Comparison of ENCODE assay signal across 12 mouse cellular contexts in genomic region chr5:109552116-109552515, GRCm38 (mm10). TPM values are rescaled to one million over a fixed set of nuclear protein-coding genes. Genes with fewer than 3 reads are reported as not detected.
DNase-seq lines count a peak whose midpoint lies in the region; ATAC-seq and TF ChIP-seq lines count a peak whose summit lies in the region.
"Had no signal": no experiment of that assay in that cellular context is flagged by ENCODE, and none has a peak within 500 bp of the region (broad histone marks: within the 10 kb centered on the region; RNA-seq: fewer than 3 reads in every experiment).

No protein-coding gene starts in this region.

- WGBS in liver, postnatal 0 days (ENCODE audit: insufficient replicate concordance) = 86% methylated on average over 10 of the region's 13 CpGs
- 81% methylated on average over 12 of the region's 13 CpGs for WGBS in liver, embryonic 11.5 days
- WGBS in neural tube, embryonic 15.5 days = 86% methylated on average over 9 of the region's 13 CpGs

- no peak overlapping the region for H3K9ac ChIP-seq in liver, postnatal 0 days (replicated peaks)
- no peak overlapping the region for H3K9ac ChIP-seq in liver, embryonic 11.5 days (ENCODE audit: low read depth, low read length)
- no peak overlapping the region for H3K9ac ChIP-seq in neural tube, embryonic 15.5 days (replicated peaks)
- H3K9ac ChIP-seq: kidney, embryonic 15.5 days had no signal

- peaks cover 4% of the 10 kb centered on the region; the same call in 1 of the 2 replicates for H3K36me3 ChIP-seq in liver, postnatal 0 days (replicated peaks; ENCODE audit: insufficient read depth, low read length)
- H3K36me3 ChIP-seq in liver, embryonic 11.5 days (ENCODE audit: control insufficient read depth, insufficient read depth, low read length) = peaks cover 29% of the 10 kb centered on the region
- peaks cover 23% of the 10 kb centered on the region for H3K36me3 ChIP-seq in neural tube, embryonic 15.5 days

- peak; percentile 47 for DNase-seq in cerebellum, adult 11-12 months
- no peak for DNase-seq in cerebellum, adult 8-10 months
- peak; percentile 22 for DNase-seq in liver, postnatal 0 days
- no peak for DNase-seq in liver, embryonic 11.5 days (ENCODE audit: low spot score)
- DNase-seq in CD4-positive helper T cell, adult 2 months (ENCODE audit: low read depth, low spot score) = peak; percentile 68
- peak; percentile 52 for DNase-seq in induced T-regulatory cell, adult 2 months (ENCODE audit: low read depth)
- DNase-seq: thymus, adult 18-20 months had no signal

- no peak overlapping the region for H3K27ac ChIP-seq in liver, postnatal 0 days (ENCODE audit: low read depth)
- no peak overlapping the region for H3K27ac ChIP-seq in liver, embryonic 11.5 days (ENCODE audit: low read depth, low read length)
- H3K27ac ChIP-seq in neural tube, embryonic 15.5 days (replicated peaks) = no peak overlapping the region
- H3K27ac ChIP-seq: hindbrain, embryonic 10.5 days; kidney, embryonic 15.5 days; midbrain, embryonic 10.5 days had no signal

- TF ChIP-seq CTCF in liver, postnatal 0 days (IDR thresholded peaks at IDR 0.05; ENCODE audit: low read depth) = no peak

- no peak overlapping the region for H3K4me3 ChIP-seq in liver, postnatal 0 days (ENCODE audit: low read depth, low read length)
- no peak overlapping the region for H3K4me3 ChIP-seq in liver, embryonic 11.5 days (ENCODE audit: low read depth, low read length)
- no peak overlapping the region for H3K4me3 ChIP-seq in neural tube, embryonic 15.5 days (replicated peaks)
- H3K4me3 ChIP-seq: hindbrain, embryonic 10.5 days; kidney, embryonic 15.5 days; midbrain, embryonic 10.5 days had no signal

- no peak for ATAC-seq in liver, postnatal 0 days
- no peak for ATAC-seq in liver, embryonic 11.5 days (replicated peaks; ENCODE audit: low FRiP score)
- ATAC-seq in megakaryocyte progenitor cell, adult 5-6 weeks (replicated peaks; ENCODE audit: poor library complexity) = no peak
- ATAC-seq in neural tube, embryonic 15.5 days (ENCODE audit: low FRiP score) = no peak

- no peak for TF ChIP-seq EP300 in liver, postnatal 0 days (IDR thresholded peaks at IDR 0.05; ENCODE audit: low read depth)

- no peak overlapping the region for H3K4me2 ChIP-seq in liver, postnatal 0 days (ENCODE audit: low read depth, low read length)
- no peak overlapping the region for H3K4me2 ChIP-seq in liver, embryonic 11.5 days
- H3K4me2 ChIP-seq in neural tube, embryonic 15.5 days = no peak overlapping the region
- H3K4me2 ChIP-seq: kidney, embryonic 15.5 days had no signal

- peaks cover 49% of the 10 kb centered on the region for H3K9me3 ChIP-seq in liver, postnatal 0 days (ENCODE audit: low read length)
- peaks cover 49% of the 10 kb centered on the region for H3K9me3 ChIP-seq in liver, embryonic 11.5 days (ENCODE audit: control insufficient read depth, low read length)
- peaks cover 5% of the 10 kb centered on the region; the same call in 1 of the 2 replicates for H3K9me3 ChIP-seq in neural tube, embryonic 15.5 days (replicated peaks)

- H3K27me3 ChIP-seq in liver, postnatal 0 days (ENCODE audit: insufficient read depth, low read length) = no peaks in the 10 kb centered on the region
- no peaks in the 10 kb centered on the region for H3K27me3 ChIP-seq in liver, embryonic 11.5 days (replicated peaks; ENCODE audit: control insufficient read depth, insufficient read depth, low read length)
- H3K27me3 ChIP-seq in neural tube, embryonic 15.5 days (replicated peaks) = no peaks in the 10 kb centered on the region
- H3K27me3 ChIP-seq: kidney, embryonic 15.5 days had no signal

- H3K4me1 ChIP-seq in liver, postnatal 0 days (ENCODE audit: insufficient read depth) = no peaks in the 10 kb centered on the region
- H3K4me1 ChIP-seq in liver, embryonic 11.5 days (replicated peaks; ENCODE audit: control insufficient read depth, insufficient read depth, low read length) = no peaks in the 10 kb centered on the region
- H3K4me1 ChIP-seq in neural tube, embryonic 15.5 days = no peaks in the 10 kb centered on the region
- H3K4me1 ChIP-seq: hindbrain, embryonic 10.5 days; kidney, embryonic 15.5 days had no signal

RNA-seq across cellular contexts. Expression of gene Crlf2, which starts 6.7 kb away (rescaled TPM):
- 8.9 and 10.2 TPM in 2 replicates for polyA plus RNA-seq in liver, postnatal 0 days (2015; fragmentation: Nextera tagmentation; extraction: Ambion mirVana)
- 6.9 and 7.5 TPM in 2 replicates for polyA plus RNA-seq in liver, embryonic 11.5 days (2014; fragmentation: Nextera tagmentation; extraction: Ambion mirVana)
- 8.8 and 11.5 TPM in 2 replicates for total RNA-seq in megakaryocyte progenitor cell, adult 5-6 weeks (2015)
- 18.1 and 22.1 TPM in 2 replicates for total RNA-seq in megakaryocyte progenitor cell, adult 5-6 weeks (2017)
- polyA plus RNA-seq in neural tube, embryonic 15.5 days (2015; fragmentation: Nextera tagmentation; extraction: Ambion mirVana) = 23.2 and 23.6 TPM in 2 replicates

Comparison
In these comparisons a context has a peak if more than half of its experiments do, and no peak if none do; other contexts are left out.
1. DNase-seq: peak in cerebellum, adult 11-12 months (single experiment), liver, postnatal 0 days (single experiment), CD4-positive helper T cell, adult 2 months (single experiment) and induced T-regulatory cell, adult 2 months (single experiment); none in cerebellum, adult 8-10 months (single experiment) and liver, embryonic 11.5 days (single experiment).